ENCODE assay signal across 9 mouse cellular contexts in the genomic region with DNA sequence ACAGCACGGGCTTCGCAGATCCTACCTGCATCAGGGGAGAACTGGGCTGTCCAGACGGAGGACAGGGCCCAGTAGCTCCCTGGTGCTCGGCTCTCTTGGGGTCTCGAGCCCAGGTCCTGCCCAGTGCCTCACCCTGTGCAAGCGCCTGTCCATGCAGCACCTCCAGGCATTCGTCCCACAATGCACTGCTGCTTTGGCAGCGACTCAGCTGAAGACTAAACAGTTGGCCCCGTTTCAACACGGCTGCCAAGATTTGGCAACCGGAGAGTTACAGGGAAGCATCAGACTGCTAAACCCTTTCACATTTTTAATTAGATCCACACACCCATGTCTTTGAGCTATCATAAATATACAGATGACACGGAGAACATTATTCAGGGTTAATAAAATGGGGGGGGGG.
DNase-seq lines count a peak whose midpoint lies in the region; ATAC-seq and TF ChIP-seq lines count a peak whose summit lies in the region.
"Had no signal": no experiment of that assay in that cellular context is flagged by ENCODE, and none has a peak within 500 bp of the region (broad histone marks: within the 10 kb centered on the region; RNA-seq: fewer than 3 reads in every experiment).

No protein-coding gene starts in this region.

- ATAC-seq in forebrain, embryonic 15.5 days (replicated peaks): peak; percentile 83
- peak; percentile 82 for ATAC-seq in hindbrain, embryonic 16.5 days
- no peak for ATAC-seq in midbrain, postnatal 0 days (ENCODE audit: low FRiP score)

- DNase-seq in urinary bladder, postnatal 14 days (ENCODE audit: low spot score): peak; percentile 64
- DNase-seq in urinary bladder, adult 2 months (ENCODE audit: low spot score): no peak
- DNase-seq in left cerebral cortex, adult 8-10 months (ENCODE audit: low spot score in 2 of 2): peak; percentile 31 to 52
- DNase-seq in midbrain, postnatal 0 days (ENCODE audit: low spot score): peak; percentile 93
- no peak for DNase-seq in c-Kit-positive CD71-positive TER-119-positive erythroid progenitor cells, embryonic 14.5 days (ENCODE audit: low spot score)
- no peak for DNase-seq in thymus, postnatal 10 days (ENCODE audit: low spot score in 2 of 2)
- DNase-seq: liver, embryonic 13.5 days had no signal

- no peaks in the 10 kb centered on the region for H3K9me3 ChIP-seq in forebrain, embryonic 15.5 days
- no peaks in the 10 kb centered on the region for H3K9me3 ChIP-seq in hindbrain, embryonic 16.5 days (ENCODE audit: control insufficient read depth, low read length)
- H3K9me3 ChIP-seq in midbrain, postnatal 0 days (ENCODE audit: low read length): no peaks in the 10 kb centered on the region
- H3K9me3 ChIP-seq: liver, embryonic 13.5 days had no signal

- H3K36me3 ChIP-seq in forebrain, embryonic 15.5 days: no peaks in the 10 kb centered on the region
- H3K36me3 ChIP-seq in hindbrain, embryonic 16.5 days (ENCODE audit: control insufficient read depth, insufficient read depth, low read length): no peaks in the 10 kb centered on the region
- no peaks in the 10 kb centered on the region for H3K36me3 ChIP-seq in midbrain, postnatal 0 days (ENCODE audit: insufficient read depth, low read length)
- H3K36me3 ChIP-seq: liver, embryonic 13.5 days had no signal

- H3K27me3 ChIP-seq in forebrain, embryonic 15.5 days: no peaks in the 10 kb centered on the region
- H3K27me3 ChIP-seq in hindbrain, embryonic 16.5 days (replicated peaks; ENCODE audit: control insufficient read depth, insufficient read depth, low read length): no peaks in the 10 kb centered on the region
- no peaks in the 10 kb centered on the region for H3K27me3 ChIP-seq in midbrain, postnatal 0 days (ENCODE audit: insufficient read depth, low read length)
- H3K27me3 ChIP-seq: liver, embryonic 13.5 days had no signal

- peaks cover 44% of the 10 kb centered on the region for H3K4me1 ChIP-seq in forebrain, embryonic 15.5 days
- peaks cover 15% of the 10 kb centered on the region for H3K4me1 ChIP-seq in hindbrain, embryonic 16.5 days (ENCODE audit: control insufficient read depth, insufficient read depth, low read depth, low read length)
- no peaks in the 10 kb centered on the region for H3K4me1 ChIP-seq in midbrain, postnatal 0 days (ENCODE audit: insufficient read depth, low read length)
- H3K4me1 ChIP-seq: liver, embryonic 13.5 days had no signal

- H3K27ac ChIP-seq in forebrain, embryonic 15.5 days (replicated peaks): peak overlapping the region; percentile 78
- H3K27ac ChIP-seq in hindbrain, embryonic 16.5 days (ENCODE audit: low read depth, low read length): no peak overlapping the region
- H3K27ac ChIP-seq in midbrain, postnatal 0 days (ENCODE audit: low read depth, low read length): no peak overlapping the region
- H3K27ac ChIP-seq: liver, embryonic 13.5 days had no signal

- no peak overlapping the region for H3K9ac ChIP-seq in forebrain, embryonic 15.5 days (replicated peaks)
- no peak overlapping the region for H3K9ac ChIP-seq in hindbrain, embryonic 16.5 days (ENCODE audit: low read depth, low read length)
- no peak overlapping the region for H3K9ac ChIP-seq in midbrain, postnatal 0 days (replicated peaks; ENCODE audit: low read length, poor library complexity, severe bottlenecking)
- H3K9ac ChIP-seq: liver, embryonic 13.5 days had no signal

- no peak overlapping the region for H3K4me2 ChIP-seq in forebrain, embryonic 15.5 days (replicated peaks)
- no peak overlapping the region for H3K4me2 ChIP-seq in hindbrain, embryonic 16.5 days (ENCODE audit: low read length)
- H3K4me2 ChIP-seq in midbrain, postnatal 0 days (ENCODE audit: low read depth, low read length, poor library complexity, severe bottlenecking): no peak overlapping the region
- H3K4me2 ChIP-seq: liver, embryonic 13.5 days had no signal

- no peak overlapping the region for H3K4me3 ChIP-seq in forebrain, embryonic 15.5 days
- no peak overlapping the region for H3K4me3 ChIP-seq in hindbrain, embryonic 16.5 days (ENCODE audit: low read length)
- H3K4me3 ChIP-seq in midbrain, postnatal 0 days (ENCODE audit: low read depth, low read length): no peak overlapping the region
- H3K4me3 ChIP-seq: liver, embryonic 13.5 days had no signal

- TF ChIP-seq CTCF in midbrain, postnatal 0 days (IDR thresholded peaks at IDR 0.05): no peak

- WGBS in forebrain, embryonic 15.5 days: 31% methylated on average over 12 of the region's 12 CpGs
- 39% methylated on average over 12 of the region's 12 CpGs for WGBS in hindbrain, embryonic 16.5 days
- WGBS in midbrain, postnatal 0 days: 44% methylated on average over 12 of the region's 12 CpGs

Comparison
In these comparisons a context has a peak if more than half of its experiments do, and no peak if none do; other contexts are left out.
1. DNase-seq: peak in urinary bladder, postnatal 14 days (single experiment), left cerebral cortex, adult 8-10 months (2 of 2) and midbrain, postnatal 0 days (single experiment); none in urinary bladder, adult 2 months (single experiment), c-Kit-positive CD71-positive TER-119-positive erythroid progenitor cells, embryonic 14.5 days (single experiment) and thymus, postnatal 10 days (0 of 2).